Mouse (Mus musculus) gastrocnemius, postnatal 36 days (tissue): Measurements from ENCODE around the gene Dio1. TPM values are rescaled to one million over a fixed set of nuclear protein-coding genes. Genes with fewer than 3 reads are reported as not detected.

ENCODE experiments used
- DNase-seq, 2 experiments: peaks; one replicate each; pipeline ENCODE4 v3.0.0; 2022
- intact Hi-C: fragments of 180-260 bp; cut with DNase I; formaldehyde crosslinking; loops from one replicate; pipeline ENCODE4 v1.15.1; 2025
- total RNA-seq, 2 experiments: library from RNA; stranded (reverse); gene quantifications; 2 replicates each; pipeline ENCODE4 v1.2.3; 2021

The Dio1 gene
- total RNA-seq, 2 experiments from 2014 or later, result not detected

DNA sequence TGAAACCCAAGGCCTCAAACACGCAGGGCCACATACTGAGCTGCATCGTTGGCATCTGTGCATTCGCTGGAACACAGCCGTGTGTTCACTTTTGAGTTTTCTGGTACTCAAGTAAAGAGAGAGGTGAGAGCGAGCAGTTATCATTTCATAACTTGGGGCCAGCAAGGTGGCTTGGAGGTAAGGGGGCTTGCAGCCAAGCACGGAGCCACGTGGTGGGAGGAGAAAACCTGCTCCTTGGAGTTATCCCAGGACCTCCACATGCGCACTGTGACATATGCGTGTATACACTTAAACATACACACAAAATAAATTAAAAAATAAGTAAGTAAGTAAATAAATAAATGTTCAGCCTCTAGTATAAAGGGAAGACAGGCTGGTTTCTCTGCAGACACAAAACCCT is 4.7 kb downstream of the Dio1 start:
- intact Hi-C loops, result no loop called here

DNA sequence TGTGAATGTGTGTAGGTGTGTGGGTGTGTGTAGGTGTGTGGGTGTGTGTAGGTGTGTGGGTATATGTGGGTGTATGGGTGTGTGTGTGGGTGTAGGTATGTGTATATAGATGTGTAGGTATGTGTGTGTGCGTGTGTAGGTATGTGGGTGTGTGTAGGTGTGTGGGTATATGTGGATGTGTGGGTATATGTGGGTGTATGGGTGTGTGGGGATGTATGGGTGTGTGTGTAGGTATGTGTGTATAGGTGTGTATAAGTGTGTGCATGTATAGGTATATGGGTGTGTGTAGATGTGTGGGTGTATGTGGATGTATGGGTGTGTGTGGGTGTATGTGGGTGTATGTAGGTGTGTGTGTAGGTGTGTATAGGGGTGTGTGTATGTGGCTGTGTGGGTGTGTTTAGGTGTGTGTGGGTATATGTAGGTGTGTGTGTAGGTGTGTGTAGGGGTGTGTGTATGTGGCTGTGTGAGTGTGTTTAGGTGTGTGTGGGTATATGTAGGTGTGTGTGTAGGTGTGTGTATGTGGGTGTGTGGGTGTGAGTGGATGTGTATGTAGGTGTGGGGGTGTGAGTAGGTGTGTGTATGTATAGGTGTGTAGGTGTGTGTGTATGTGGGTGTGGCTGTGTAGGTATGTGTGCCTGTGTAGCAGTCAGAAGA is 5.9 kb downstream of the Dio1 start:
- intact Hi-C loops, result no loop called here
- DNase-seq, result no peak

More for the DNA sequence above, 4.7 kb downstream of the Dio1 start:
- no peak for DNase-seq

DNA sequence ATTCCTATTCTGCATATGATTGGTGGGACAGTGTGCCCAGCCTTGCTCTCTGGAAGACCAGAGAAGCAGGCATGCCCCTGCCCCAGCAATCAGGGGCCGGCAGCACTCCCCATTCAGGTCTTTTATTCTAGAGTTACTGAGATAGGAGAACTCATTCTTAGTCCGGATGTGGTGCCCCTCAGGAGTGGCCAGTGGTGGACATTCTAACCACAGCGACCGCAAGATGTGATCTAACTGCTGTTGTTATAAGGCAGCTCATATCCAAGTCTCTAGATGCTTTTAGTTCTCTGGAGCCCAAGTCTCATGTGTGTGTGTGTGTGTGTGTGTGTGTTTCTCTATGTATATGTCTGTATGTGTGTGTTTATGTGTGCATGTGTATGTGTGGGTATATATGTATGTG is 6.6 kb downstream of the Dio1 start:
- intact Hi-C loops, result no loop called here
- no peak for DNase-seq

DNA sequence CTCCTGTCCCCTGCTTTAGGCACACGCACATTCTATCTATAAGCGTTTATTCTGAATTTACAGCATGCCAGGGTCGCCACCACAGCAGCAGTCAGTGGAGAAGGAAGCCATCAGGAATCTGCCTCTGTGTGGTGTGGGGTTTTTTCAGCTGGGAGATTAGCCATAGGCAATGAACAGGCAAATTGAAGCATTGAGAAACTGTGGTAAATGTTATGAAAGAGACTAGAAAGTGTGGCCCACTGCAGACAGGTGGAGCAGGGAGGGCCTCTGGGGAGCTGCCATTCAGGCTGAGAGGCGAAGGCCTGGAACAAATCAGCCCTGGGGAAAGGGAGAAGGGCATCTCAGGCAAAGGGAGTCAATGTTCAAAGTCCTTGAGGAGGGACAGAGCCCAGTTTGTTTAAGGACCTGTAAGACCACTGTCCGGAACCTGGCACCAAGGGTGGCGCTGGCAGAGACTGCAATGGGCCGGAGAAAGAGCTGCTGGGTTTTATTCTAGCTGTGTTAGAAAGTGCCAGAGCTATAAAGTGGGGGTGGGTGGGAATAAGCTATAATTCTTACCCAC is 7.1 kb downstream of the Dio1 start:
- no peak for DNase-seq
- intact Hi-C loops, result no loop called here

DNA sequence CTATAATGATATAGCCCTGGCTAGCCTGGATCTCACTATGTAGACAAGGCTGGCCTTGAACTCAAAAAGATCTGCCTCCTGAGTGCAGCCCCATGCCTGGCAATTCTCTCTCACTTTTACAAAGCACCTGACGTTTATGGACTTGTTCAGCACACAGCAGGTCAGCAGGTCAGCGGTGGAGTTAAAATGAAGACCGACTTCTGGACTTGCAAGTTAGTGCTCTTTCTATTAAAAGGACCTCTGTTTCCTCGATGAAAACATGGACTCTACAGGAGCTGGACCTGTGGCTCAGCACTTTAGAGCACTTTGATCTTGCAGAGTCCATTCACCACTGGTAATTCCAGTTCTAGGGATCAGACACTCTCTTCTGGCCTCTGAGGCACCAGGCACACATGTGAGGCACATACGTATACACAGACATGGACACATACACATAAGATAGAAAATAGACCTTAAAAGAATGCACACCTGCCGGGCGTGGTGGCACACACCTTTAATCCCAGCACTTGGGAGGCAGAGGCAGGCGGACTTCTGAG is 8.8 kb downstream of the Dio1 start:
- intact Hi-C loops, result no loop called here
- DNase-seq, result no peak

DNA sequence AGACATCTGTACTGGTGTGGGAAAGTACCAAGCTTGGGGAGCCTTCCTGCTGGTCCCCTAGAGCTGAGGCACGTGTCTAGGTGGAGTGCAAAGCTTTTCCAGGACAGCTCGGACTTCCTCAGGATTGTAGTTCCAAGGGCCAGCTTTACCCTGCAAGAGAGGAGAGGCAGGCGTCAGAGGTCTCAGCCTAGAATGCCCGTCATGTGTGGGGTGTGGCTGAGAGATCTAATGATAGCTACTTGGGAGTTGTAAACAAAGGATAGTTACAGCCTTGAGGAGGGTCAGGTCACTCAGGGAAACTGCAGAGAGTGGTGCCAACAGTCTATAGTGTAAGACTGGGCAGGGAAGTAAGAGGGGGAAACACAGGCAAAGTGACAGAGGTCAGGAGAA is 14.7 kb downstream of the Dio1 start:
- intact Hi-C loops, result no loop called here
- no peak for DNase-seq

DNA sequence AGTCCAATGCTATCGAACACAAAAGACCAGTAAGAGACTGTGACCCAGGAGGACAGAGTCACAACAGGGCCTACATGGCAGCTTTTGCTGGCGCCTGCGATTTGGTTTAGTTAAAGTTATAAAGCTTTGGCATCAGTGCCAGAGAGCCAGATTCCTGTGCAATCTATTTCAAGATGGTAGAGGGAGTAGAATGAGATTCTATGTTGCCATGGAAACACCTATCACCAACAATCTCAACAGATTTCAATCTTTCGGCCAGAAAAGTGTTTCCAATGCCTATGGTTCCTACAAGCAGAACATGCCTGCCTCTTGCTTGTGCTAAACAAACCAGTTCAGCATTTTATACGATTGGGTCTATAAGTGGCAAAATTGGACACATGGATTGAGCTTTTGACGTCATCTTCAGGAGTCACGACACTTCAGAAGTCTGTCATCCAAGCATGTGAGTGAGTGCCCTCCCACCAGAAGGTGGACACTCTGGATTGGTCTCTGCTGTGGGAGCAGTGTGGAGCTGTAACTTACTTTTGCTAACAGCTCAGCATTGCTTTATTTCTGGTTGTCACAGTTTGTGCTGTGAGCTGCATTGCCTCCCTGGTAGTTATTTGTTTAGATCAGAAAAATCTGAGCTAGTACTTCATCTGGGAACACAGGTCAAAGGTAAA is 15.2 kb downstream of the Dio1 start:
- intact Hi-C loops, result no loop called here
- DNase-seq, result no peak

DNA sequence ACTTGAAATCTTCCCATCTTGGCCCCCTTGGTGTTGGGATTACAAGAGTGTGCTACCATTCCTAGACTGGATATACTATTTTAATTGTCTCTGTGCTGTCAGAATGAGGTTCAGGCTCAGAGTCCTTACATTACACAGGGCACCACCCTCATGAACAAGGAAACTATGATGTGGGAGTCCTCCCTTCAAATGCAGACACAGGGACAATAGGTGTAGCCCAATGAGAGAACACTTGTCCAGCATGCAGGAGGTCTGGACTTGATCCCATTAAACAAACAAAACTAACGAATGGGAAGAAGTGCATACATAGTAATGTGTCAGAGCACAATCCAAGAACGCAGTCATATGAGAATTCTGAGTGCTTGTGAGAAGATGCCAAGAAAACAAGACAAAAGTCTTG is 19.5 kb downstream of the Dio1 start:
- intact Hi-C loops, result no loop called here
- DNase-seq, result no peak

DNA sequence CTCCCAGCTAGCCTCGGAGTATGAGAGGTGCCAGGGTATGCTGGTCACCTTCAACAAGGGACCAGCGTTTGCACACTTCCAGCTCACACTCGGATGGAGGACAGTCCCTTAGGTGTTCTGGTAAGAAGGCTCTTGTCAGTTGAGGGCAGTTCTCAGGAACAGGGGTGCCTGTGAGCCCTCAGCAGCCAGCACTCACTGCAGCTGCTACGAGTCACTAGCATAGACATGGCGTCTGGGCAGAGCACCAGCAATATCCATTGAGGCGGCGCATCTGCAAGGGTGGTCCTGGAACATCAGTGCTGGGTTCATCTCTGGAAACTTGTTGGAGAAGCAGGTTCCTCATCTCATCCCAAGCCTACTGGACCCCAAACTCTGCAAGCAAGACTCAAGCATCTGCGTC is 20.6 kb downstream of the Dio1 start:
- intact Hi-C loops, result no loop called here
- no peak for DNase-seq

DNA sequence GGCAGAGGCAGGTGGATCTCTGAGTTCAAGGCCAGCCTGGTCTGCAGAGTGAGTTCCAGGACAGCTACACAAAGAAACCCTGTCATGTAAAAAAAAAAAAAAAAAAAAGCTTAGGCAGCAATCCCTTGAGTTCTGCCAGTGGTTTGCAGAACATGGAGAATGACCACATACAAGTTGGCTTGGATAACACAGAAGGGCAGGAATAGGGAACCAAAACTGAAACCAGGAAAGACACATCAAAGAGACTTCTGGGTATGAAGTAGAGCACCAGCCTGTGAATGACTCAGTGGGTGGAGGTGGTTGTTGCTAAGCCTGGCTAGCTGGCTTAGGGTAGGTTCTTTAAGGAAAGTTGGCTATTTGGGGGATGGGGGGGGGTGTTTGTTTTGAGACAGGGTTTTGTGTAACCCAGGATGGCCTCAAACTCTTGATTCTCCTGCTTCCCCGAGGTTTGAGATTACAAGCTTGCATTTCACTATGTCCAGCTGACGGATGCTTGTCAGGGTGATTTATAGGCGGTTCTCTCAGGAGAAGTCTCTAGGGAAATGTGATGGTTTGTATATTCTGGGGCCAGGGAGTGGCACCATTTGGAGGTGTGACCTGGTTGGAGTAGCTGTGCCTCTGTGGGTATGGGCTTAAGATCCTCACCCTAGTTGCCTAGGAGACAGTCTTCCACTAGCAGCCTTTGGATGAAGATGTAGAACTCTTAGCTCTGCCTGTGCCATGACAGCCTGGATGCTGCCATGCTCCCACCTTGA is 21.3 kb downstream of the Dio1 start:
- intact Hi-C loops, result no loop called here
- no peak for DNase-seq

DNA sequence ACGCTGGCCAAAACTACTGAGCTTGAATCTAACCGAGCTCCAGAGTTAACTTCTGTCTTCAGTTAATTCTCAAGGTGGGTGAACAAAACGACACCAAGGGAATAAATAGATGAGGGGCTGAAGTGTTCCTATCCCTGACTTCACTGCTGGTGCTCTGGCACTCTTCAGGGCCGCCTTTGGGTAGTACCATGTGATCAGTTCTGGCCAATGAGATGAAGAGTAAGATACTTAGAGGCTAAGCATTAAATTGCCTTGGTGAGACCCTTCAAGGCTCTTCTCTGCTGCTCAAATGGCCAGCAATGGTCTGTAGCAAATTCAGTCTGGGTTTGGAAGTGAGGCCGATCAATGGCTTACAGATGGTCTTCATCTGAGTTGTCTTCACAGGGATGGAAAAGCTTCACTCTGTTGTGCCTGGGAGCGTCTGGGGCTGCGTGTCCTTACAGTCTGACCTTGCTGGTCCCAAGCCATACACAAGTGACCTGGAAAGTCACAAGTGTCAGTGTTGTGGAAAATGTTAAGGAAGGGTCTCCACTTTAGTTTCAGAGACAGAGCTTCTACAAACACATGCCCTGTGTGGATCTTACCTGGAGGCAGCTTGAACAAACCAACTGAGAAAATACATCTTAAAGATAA is 26.0 kb downstream of the Dio1 start:
- intact Hi-C loops, result no loop called here
- DNase-seq, result no peak

DNA sequence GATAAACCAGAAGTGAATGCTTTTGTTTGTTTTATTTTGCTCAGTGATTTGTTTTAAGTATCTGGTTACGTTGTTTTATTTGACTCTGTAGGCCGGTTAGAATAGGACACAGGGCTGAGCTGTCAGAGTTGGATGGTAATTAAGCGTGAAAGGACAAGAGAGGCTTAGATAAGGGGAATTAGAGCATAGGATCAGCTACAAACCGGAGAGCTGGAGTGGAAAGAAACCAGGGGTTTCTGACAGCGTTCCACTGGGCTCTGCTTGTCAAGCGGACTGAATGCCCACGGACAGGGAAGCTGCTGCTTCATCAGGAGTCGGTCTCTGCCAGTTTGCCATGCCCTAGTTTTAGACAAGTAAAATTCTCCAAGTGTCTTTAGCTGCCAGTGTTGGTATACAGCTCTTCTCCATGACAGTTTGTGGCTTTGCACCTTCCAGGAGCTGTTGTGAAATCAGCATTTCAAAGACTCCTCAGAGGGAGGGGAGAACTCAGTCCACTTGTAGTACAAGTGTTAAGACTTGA is 28.7 kb downstream of the Dio1 start:
- no peak for DNase-seq

DNA sequence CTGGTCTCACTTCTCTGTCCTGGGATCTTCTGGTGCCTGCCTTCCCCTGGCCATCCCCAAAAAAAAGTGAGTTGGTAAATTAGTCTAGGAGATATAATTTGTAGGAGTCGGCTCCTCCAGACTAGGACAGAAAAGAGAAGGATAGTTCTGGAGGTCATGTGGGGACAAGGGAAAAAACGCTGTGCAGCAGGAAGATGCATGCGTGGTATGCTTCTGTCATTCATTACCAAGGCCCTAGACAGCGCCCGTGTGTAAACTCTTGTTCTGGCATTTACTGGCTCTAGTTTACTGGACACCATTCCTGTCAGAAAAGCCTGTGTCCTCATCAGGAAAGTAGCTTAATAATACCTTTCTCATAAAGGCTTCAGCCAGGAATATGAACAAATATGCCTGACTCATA is 32.5 kb downstream of the Dio1 start:
- no peak for DNase-seq
- intact Hi-C loops, result no loop called here

More for the DNA sequence above, 28.7 kb downstream of the Dio1 start:
- intact Hi-C loops, result no loop called here

DNA sequence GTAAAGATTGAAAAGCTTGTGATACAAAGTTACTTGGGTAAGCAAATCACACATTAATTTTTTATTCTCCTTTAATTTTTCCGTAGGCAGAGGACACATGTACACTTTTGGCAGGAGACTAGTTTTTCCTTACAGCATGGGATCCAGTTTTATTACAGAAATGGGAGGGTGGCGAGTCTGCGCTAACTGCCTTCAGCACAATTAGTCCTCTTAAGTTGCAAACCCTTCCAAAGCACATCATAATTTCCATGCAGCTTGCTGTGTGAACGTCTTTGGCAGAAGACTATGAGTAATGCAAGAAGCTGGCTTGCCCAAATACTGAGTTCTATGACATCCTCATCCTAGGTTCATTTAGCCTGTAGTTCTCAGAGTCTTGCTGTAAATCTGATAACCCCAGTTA is 33.3 kb downstream of the Dio1 start:
- DNase-seq, result no peak
- intact Hi-C loops, result no loop called here

DNA sequence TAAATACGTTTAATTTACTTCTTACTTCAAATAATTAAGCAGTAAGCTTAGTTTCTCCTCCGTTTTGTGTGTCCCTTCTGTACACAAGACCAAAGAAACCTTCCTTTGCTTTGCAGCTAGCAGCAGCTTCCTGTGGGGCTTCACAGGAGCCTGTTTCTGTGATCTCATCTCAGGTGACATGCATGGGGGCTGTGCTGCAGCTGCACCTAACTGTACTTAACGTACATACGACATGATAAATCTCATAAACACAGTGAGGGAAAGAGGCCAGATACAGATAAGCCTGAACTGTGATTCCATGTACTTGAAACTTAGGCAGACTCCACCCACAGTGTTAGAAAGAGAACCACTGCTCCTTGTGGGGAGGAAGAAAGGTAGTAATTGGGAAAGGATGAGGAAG is 47.0 kb downstream of the Dio1 start:
- intact Hi-C loops, result no loop called here
- DNase-seq, result no peak

DNA sequence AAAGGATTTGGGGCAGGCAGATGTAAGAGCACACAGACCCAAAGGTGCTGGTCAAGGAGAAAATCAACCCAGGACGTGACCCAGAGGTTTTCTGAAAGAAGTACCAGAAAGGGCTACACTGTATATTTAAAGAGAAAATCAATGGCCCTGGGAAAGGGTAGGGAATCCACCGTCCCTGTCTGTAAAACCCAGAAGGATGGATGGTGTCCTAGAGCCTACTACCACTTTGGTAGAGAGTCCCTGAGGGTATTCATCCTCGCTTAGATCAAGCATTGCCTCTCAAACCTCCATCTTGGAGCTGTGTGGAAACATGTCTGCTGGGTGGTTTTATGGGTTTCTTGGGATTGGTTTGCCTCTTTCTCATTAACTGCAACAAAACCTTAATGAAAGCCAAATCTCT is 52.6 kb downstream of the Dio1 start:
- intact Hi-C loops, result no loop called here
- DNase-seq, result no peak

DNA sequence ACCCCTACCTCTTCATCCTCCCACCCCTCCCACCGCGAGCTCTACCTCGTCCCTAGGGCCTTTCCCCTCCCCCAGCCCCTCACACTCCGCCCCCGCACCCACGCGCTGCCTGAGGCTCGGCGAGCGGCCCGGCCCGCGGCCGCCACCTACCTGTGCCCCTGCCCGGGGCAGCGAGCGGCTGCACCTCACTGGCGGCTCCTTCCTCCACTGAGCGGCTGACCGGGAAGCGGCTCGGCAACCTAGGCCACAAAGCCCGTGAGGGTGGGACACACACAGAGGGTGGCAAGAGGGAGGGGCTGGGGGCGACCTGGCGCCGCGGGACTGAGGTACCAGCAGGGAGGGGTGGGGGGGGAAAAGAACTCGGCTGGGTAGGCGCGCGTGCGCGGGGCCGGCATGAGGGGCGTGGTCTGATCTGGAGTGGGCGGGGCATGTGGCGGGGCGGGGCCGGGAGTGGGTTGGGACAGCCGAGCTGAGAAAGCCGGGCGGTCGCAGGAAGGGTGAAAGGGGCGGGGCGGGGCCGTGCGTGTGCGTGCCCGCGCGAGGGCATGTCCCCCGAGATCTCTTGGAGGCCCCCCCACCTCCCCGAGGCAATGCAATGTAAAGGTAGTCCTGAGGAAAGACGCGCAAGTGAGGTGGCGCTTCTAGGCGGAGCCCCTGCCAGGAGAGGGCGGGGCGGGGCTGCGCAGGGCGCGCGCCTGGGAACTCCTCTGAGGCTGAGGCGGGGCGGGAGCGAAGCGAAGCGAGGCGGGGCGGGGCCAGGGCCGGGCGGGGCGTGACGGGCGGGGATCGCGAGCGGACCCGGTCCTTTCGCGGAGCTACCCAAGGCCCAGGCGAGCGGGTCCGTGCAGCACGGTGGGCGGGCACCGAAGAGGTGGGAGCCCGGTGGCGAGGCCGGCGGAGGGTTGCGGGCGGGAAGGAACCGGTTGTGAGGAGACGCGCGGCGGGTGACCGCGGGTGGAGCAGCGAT is 53.6 kb downstream of the Dio1 start, which contains the start of the genes Lrrc42 and Hspb11:
Gene Lrrc42, minus strand, starts transcription at position 408 of the 967 bp plus-strand sequence.
Gene Hspb11, plus strand, starts transcription at position 469 of the 967 bp plus-strand sequence.
- intact Hi-C loops, result loop anchor here (2.0 kb wide), 1 partner anchor 61 kb away; the partner anchor contains the start of gene Yipf1
- peak; percentile 88 to 89 for DNase-seq

DNA sequence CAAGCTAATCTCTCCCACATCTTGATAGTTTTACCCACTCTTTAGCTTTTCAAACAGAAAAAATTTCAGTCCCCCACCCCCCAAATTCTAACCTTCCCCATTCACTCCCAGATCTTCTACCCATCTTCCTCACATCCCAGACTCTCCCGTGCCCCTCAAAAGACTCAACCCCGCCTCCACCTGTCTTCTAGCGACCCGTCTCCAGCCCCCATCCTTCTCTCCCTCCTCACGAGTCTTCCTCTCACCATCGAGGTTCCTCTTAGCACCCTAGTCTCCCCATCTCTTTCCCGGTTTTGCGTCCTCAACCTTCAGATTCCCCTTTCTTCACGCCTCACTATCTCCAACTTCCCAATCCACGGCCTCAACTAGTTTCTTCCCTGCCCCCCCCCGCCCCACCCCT is 54.4 kb downstream of the Dio1 start:
- DNase-seq, result no peak
- intact Hi-C loops, result loop anchor here (2.0 kb wide), 1 partner anchor 62 kb away; the partner anchor contains the start of gene Yipf1

DNA sequence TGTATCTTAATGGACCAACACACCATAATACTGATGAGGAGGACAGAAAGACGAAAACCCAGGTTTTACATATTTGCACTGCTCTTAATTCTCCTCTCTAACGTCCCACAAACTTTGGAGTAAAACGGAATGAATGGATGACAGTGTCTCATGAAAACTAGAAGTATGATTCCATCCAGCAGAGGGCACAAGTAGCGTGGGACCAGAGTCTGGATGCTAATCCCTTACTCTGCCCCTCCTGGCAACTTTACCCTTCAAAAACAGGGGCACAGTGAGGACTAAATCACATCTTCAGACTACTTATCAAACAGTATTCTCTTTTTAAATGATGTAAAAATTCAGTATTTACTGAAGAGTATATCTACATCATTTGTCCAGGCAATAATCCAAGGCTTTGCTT is 56.5 kb downstream of the Dio1 start:
- no peak for DNase-seq
- intact Hi-C loops, result loop anchor here (2.0 kb wide), 1 partner anchor 98 kb away; no protein-coding TSS in a partner anchor
